Mouse (Mus musculus) testis, adult 2 months (tissue): ENCODE data around the gene Exoc4.

Experiments
- CTCF ChIP-seq: fragments of 200-500 bp; IDR thresholded peaks from 2 replicates; pipeline ENCODE4 v1.5.1; 2012; ENCODE audit warnings: low read depth, mild to moderate bottlenecking, inconsistent platforms, low read length, moderate library complexity; ENCODE audit not compliant: control insufficient read depth, insufficient read depth, insufficient replicate concordance
- POLR2A ChIP-seq: fragments of 200-500 bp; IDR thresholded peaks from 2 replicates; pipeline ENCODE4 v1.6.1; 2012; ENCODE audit warnings: low read depth, mild to moderate bottlenecking, inconsistent platforms, low read length, moderate library complexity; ENCODE audit not compliant: control insufficient read depth

- TF ChIP-seq CTCF, result no peak
- no peak for TF ChIP-seq POLR2A
Measured at GRCm38 (mm10) chr6:33497348-33497747, 248.5 kb downstream of the Exoc4 start.
